Mouse (Mus musculus): ENCODE measurements around the gene Bphl. TPM values are rescaled to one million over a fixed set of nuclear protein-coding genes. Genes with fewer than 3 reads are reported as not detected.
"Not testable (repeated sequence)": the region's sequence is repeated elsewhere in the genome, so short reads cannot be mapped to it uniquely, and the experiment has no call there.

Gene Bphl
- polyA plus RNA-seq, 1 experiment from 2014 or later = 72.1 TPM

DNA sequence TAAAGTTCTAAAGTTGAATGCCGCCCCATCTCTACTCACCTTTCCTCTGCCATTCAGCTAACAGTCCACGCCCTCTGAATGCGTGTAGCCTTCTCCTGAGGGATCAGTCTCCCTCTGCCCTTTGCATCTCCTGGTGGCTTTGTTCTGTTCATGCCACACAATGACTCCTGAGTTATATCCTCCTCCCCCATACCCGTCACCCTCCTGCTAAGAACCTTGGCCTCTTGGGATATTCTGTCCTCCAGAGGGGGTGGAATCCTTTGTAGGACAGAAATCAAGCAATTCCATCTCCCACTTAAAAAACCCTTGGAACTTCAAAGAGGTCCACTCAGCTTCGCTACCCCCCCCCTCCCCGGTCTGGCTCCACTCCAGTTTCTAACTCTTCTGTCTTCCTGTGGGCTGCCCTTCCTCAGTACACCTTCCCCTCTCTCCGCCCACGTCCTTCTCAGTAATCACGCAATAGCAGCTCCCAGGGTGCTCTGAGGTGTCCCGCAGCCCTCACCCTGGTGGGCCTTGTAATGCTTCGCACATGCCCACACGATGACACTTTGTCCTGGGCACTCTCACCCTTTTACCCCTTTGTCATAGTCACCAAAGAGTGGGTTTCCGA lies 16.4 kb downstream of the Bphl start:
- 77% methylated on average over 13 of the region's 13 CpGs for WGBS
- no peak for ATAC-seq (ENCODE audit: insufficient number of reproducible peaks, low FRiP score, low TSS enrichment, low read depth)
- H3K36me3 ChIP-seq = peaks cover 50% of the 10 kb centered on the region

DNA sequence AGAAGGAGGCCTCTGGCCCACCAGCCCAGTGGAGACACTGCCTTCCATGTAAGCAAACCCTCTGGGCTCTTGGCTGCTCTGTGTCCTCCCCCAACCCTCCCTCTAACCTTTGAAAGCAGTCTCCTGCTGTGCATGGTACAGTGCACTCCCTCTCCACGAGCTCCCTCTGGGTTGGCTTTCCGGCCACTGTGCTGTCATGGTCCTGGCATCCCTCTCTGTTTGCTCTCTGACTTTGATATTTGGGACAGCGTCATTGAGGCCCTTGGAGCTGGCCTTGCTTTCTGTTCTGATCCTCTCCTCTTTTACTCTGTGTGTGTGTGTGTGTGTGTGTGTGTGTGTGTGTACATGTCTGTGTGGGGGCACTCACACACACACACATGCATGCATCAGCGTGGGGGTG lies 17.0 kb downstream of the Bphl start:
- no peak overlapping the region for H3K27ac ChIP-seq (replicated peaks)
- H3K9me3 ChIP-seq (replicated peaks) = no peaks in the 10 kb centered on the region
- H3K27me3 ChIP-seq = no peaks in the 10 kb centered on the region
- peaks cover 44% of the 10 kb centered on the region for H3K36me3 ChIP-seq
- ATAC-seq (ENCODE audit: insufficient number of reproducible peaks, low FRiP score, low TSS enrichment, low read depth) = no peak
- H3K4me1 ChIP-seq = no peaks in the 10 kb centered on the region
- no peak overlapping the region for H3K4me2 ChIP-seq (replicated peaks)
- WGBS = 71% methylated on average over 4 of the region's 4 CpGs
- no peak overlapping the region for H3K9ac ChIP-seq
- no peak overlapping the region for H3K4me3 ChIP-seq (replicated peaks)

More for the DNA sequence above, 16.4 kb downstream of the Bphl start:
- Histone ChIP-seq H3K9ac (no peak overlapping the region), H3K27me3 (no peaks in the 10 kb centered on the region), H3K4me1 (no peaks in the 10 kb centered on the region), H3K27ac (replicated peaks) (no peak overlapping the region), H3K9me3 (replicated peaks) (no peaks in the 10 kb centered on the region), H3K4me2 (replicated peaks) (no peak overlapping the region), H3K4me3 (replicated peaks) (no peak overlapping the region)

DNA sequence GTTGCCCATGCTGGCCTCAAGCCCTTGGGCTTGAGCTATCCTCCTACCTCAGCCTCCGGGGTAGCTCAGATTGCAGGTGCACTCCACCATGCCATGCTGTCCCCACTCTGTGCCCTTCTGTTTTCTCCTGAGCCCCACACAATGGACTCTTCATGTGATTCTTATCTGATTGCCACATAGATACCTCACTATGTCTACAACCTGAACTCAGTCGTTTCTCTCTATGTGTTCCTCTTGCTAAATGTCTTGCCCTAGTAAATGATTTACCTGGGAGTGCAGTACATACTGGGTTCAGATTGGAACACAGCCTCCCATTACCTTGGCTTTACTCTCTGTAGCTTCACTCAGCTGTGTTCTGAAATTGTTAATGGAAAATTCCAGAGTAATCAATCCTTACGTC lies 17.6 kb downstream of the Bphl start:
- H3K4me3 ChIP-seq (replicated peaks) = no peak overlapping the region
- H3K27ac ChIP-seq (replicated peaks) = no peak overlapping the region
- H3K9ac ChIP-seq = no peak overlapping the region
- no peak for ATAC-seq (ENCODE audit: insufficient number of reproducible peaks, low FRiP score, low TSS enrichment, low read depth)
- no peaks in the 10 kb centered on the region for H3K27me3 ChIP-seq
- no peaks in the 10 kb centered on the region for H3K9me3 ChIP-seq (replicated peaks)
- WGBS = 88% methylated on average over 3 of the region's 3 CpGs
- H3K4me2 ChIP-seq (replicated peaks) = no peak overlapping the region
- no peaks in the 10 kb centered on the region for H3K4me1 ChIP-seq
- peaks cover 40% of the 10 kb centered on the region for H3K36me3 ChIP-seq

DNA sequence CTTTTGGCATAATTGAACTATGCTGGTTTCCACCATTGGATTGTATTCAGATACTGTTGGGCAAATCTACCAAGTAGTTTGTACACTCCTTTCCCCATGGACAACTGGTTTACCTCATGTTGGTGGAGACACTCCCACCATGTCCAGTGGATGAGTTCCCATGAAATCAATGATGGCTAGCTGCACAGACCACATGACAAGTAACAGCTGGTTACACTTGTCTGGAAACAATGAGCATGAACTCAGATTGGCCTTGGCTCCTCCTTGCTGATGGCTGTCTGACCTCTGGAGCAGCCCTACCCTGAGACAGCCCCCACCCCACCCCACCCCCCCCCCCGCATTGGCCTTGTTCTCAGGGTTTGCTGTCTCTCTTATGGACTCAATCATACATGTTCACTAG lies 19.9 kb downstream of the Bphl start:
- Histone ChIP-seq H3K4me2 (replicated peaks) (no peak overlapping the region), H3K9ac (no peak overlapping the region), H3K4me1 (no peaks in the 10 kb centered on the region), H3K36me3 (peaks cover 37% of the 10 kb centered on the region), H3K9me3 (replicated peaks) (no peaks in the 10 kb centered on the region), H3K27me3 (no peaks in the 10 kb centered on the region), H3K27ac (replicated peaks) (no peak overlapping the region), H3K4me3 (replicated peaks) (no peak overlapping the region)
- ATAC-seq (ENCODE audit: insufficient number of reproducible peaks, low FRiP score, low TSS enrichment, low read depth) = no peak
- WGBS = 83% methylated on average over 1 of the region's 1 CpGs

DNA sequence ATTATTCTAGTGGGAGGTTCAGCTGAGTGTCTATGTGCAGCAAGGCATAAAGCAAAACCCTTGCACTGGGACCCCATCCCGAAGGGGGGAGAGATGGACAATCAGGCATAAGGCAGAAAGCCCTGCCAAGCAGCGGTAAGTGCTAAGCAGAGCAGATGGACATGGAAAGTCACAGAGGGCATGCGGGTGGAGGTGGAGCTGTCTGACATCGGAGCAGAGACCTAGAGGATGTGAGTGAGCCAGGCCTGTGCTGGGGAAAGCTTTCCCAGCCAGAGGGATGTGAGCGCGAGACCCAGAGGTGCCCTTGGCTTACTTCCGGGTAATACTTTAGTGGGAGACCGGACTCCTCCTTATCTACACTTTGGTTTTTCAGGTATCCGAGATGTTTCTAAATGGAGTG lies 22.7 kb downstream of the Bphl start:
- Histone ChIP-seq H3K4me1 (no peaks in the 10 kb centered on the region), H3K9ac (no peak overlapping the region), H3K4me3 (replicated peaks) (no peak overlapping the region), H3K27me3 (no peaks in the 10 kb centered on the region), H3K27ac (replicated peaks) (no peak overlapping the region), H3K9me3 (replicated peaks) (no peaks in the 10 kb centered on the region), H3K36me3 (peaks cover 38% of the 10 kb centered on the region), H3K4me2 (replicated peaks) (no peak overlapping the region)
- 90% methylated on average over 9 of the region's 9 CpGs for WGBS
- no peak for ATAC-seq (ENCODE audit: insufficient number of reproducible peaks, low FRiP score, low TSS enrichment, low read depth)

DNA sequence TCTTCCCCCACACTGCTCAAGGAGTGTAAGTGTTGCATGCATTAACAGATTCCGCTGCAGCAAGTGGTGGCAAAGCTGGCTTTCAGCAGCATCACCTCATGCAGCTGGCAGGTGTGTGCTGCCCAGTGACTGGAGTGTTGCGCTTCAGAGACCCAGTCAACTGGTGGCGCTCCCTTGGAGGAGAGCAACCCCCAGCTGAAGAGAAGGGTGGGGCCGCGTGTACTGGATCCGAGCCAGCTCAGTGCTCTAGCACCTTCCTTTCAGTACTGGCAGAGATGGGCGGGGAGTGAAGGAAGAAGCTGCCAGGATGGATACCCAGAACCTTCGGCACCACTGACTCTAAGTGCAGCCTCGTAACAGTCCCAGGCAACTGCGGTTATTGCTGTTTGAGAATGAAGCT lies 25.1 kb downstream of the Bphl start:
- no peaks in the 10 kb centered on the region for H3K4me1 ChIP-seq
- H3K27ac ChIP-seq (replicated peaks) = no peak overlapping the region
- no peak overlapping the region for H3K4me2 ChIP-seq (replicated peaks)
- H3K4me3 ChIP-seq (replicated peaks) = no peak overlapping the region
- H3K9me3 ChIP-seq (replicated peaks) = no peaks in the 10 kb centered on the region
- ATAC-seq (ENCODE audit: insufficient number of reproducible peaks, low FRiP score, low TSS enrichment, low read depth) = no peak
- no peak overlapping the region for H3K9ac ChIP-seq
- peaks cover 27% of the 10 kb centered on the region; the same call in 1 of the 2 replicates for H3K36me3 ChIP-seq
- no peaks in the 10 kb centered on the region for H3K27me3 ChIP-seq
- WGBS = 80% methylated on average over 10 of the region's 10 CpGs

DNA sequence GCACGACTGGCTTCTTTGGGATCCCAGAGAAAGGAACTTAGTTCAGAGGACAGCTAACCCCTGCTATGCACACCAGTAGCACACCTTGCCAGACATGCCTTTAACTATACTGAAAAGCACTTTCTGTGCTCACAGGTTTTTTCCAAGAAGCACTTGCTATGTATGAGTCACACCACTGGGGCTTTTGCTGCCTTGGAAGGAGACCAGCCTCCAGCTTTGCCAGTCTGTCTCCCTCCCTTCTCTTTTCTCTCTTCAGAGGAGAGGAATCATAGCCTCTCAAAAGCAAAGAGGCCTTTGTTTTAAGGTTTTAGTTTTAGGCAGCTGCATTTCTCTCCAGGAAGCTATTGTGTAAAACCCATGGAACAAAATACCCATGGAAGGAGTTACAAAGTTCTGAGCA lies 29.0 kb downstream of the Bphl start:
- Histone ChIP-seq H3K36me3 (peaks cover 11% of the 10 kb centered on the region), H3K4me1 (no peaks in the 10 kb centered on the region), H3K27me3 (no peaks in the 10 kb centered on the region), H3K9me3 (replicated peaks) (no peaks in the 10 kb centered on the region), H3K9ac (no peak overlapping the region), H3K4me2 (replicated peaks) (no peak overlapping the region), H3K27ac (replicated peaks) (no peak overlapping the region), H3K4me3 (replicated peaks) (no peak overlapping the region)
- 51% methylated on average over 1 of the region's 1 CpGs for WGBS
- ATAC-seq (ENCODE audit: insufficient number of reproducible peaks, low FRiP score, low TSS enrichment, low read depth) = no peak

DNA sequence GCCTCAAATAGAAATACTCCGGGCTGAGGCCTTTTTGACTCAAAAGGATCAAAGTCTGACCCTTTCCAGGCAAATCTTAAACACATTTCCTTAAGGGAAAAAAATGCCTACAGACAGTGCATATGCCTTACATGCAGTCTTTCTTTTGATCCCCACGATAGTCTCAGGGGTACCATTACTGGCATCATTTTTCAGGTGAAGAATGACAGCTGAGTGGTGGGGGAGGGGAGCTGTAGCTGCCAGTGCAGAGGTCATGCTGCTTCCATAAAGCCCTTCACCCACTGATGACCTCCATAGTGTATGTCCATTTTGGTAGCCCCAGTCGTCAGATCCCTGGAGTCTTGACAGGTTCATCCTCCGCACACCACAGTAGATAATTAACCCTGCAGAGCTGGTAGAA lies 32.9 kb downstream of the Bphl start:
- no peak overlapping the region for H3K4me3 ChIP-seq (replicated peaks)
- H3K9me3 ChIP-seq (replicated peaks) = no peaks in the 10 kb centered on the region
- no peaks in the 10 kb centered on the region for H3K27me3 ChIP-seq
- ATAC-seq (ENCODE audit: insufficient number of reproducible peaks, low FRiP score, low TSS enrichment, low read depth) = no peak
- H3K4me1 ChIP-seq = no peaks in the 10 kb centered on the region
- peaks cover 5% of the 10 kb centered on the region; the same call in 1 of the 2 replicates for H3K36me3 ChIP-seq
- no peak overlapping the region for H3K9ac ChIP-seq
- no peak overlapping the region for H3K27ac ChIP-seq (replicated peaks)
- H3K4me2 ChIP-seq (replicated peaks) = no peak overlapping the region
- WGBS = 47% methylated on average over 4 of the region's 4 CpGs

DNA sequence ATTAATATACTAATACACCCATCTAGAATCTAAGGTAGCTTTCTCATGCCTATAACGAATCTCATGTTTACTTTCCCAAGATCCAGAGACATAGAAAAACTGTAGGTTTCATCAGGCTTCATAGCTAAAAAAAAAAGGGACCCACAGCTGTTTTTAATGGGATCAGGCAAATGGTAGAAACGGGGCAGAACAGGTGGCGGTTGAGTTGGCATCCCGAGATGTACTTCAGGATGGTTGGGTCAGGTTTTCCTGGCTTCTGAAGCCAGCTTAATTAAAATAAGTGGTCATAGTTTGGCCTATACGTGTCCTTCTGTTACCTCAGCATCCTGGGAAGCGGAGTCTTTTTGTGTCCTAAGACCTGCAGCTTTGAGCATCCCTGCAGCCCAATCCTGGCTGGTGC lies 34.4 kb downstream of the Bphl start:
- Histone ChIP-seq H3K4me1 (peaks cover 10% of the 10 kb centered on the region), H3K27ac (replicated peaks) (no peak overlapping the region), H3K9ac (no peak overlapping the region), H3K4me2 (replicated peaks) (no peak overlapping the region), H3K36me3 (peaks cover 9% of the 10 kb centered on the region; the same call in 1 of the 2 replicates), H3K9me3 (replicated peaks) (no peaks in the 10 kb centered on the region), H3K27me3 (no peaks in the 10 kb centered on the region), H3K4me3 (replicated peaks) (no peak overlapping the region)
- no peak for ATAC-seq (ENCODE audit: insufficient number of reproducible peaks, low FRiP score, low TSS enrichment, low read depth)
- 73% methylated on average over 6 of the region's 6 CpGs for WGBS

DNA sequence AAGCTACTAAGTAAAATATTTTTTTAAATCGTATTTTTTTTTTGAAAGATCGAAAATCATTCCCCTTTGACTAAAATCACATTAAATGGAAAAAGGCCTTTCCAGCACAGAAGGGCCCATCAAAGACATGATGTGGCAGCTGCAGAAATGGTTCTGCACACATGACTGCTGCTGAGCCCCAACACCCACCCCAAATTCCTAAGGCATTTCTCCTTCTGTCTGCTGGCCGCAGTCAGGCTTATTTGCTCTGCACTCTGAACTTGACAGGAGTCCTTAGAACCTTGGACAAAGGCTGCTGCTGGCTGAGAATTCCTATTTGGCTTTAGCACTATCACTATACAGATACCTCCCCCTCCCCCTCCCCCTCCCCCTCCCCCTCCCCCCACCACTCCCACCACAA lies 35.5 kb downstream of the Bphl start:
- WGBS = 60% methylated on average over 3 of the region's 3 CpGs
- Histone ChIP-seq H3K9me3 (replicated peaks) (no peaks in the 10 kb centered on the region), H3K4me3 (replicated peaks) (no peak overlapping the region), H3K27ac (replicated peaks) (no peak overlapping the region), H3K27me3 (no peaks in the 10 kb centered on the region), H3K9ac (no peak overlapping the region), H3K4me1 (peaks cover 17% of the 10 kb centered on the region), H3K4me2 (replicated peaks) (no peak overlapping the region), H3K36me3 (peaks cover 9% of the 10 kb centered on the region; the same call in 1 of the 2 replicates)
- ATAC-seq (ENCODE audit: insufficient number of reproducible peaks, low FRiP score, low TSS enrichment, low read depth) = no peak

DNA sequence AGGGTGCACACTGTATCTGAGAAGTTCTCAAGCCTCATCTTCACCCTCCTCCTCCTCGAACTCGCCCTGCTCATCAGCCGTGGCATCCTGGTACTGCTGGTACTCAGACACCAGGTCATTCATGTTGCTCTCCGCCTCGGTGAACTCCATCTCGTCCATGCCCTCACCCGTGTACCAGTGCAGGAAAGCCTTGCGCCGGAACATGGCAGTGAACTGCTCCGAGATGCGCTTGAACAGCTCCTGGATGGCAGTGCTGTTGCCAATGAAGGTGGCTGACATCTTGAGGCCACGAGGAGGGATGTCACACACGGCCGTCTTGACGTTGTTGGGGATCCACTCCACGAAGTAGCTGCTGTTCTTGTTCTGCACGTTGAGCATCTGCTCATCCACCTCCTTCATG lies 37.0 kb downstream of the Bphl start:
- not testable (repeated sequence) for H3K4me2 ChIP-seq (replicated peaks); H3K4me3 ChIP-seq (replicated peaks); H3K9me3 ChIP-seq (replicated peaks); ATAC-seq (ENCODE audit: insufficient number of reproducible peaks, low FRiP score, low TSS enrichment, low read depth); H3K27ac ChIP-seq (replicated peaks); H3K36me3 ChIP-seq; H3K27me3 ChIP-seq; H3K9ac ChIP-seq
- peaks cover 22% of the 10 kb centered on the region for H3K4me1 ChIP-seq
- WGBS = 95% methylated on average over 11 of the region's 17 CpGs

DNA sequence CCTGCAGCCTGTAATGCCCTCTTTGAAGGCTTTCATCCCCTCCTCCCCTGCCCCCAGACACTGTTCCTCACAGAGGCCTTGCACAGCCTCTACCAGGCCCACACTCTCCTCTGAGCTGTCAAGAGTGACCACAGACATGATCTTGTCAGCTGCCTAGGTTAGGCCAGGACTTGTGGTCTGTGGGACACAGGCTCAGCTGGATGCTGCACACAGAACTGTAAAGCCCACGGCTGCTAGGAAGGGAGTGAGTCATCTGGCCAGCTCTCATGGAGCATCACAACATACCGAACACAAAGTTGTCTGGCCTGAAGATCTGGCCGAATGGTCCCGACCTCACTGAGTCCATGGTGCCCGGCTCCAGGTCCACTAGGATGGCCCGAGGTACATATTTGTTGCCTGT lies 38.5 kb downstream of the Bphl start:
- H3K27me3 ChIP-seq; H3K9ac ChIP-seq; ATAC-seq (ENCODE audit: insufficient number of reproducible peaks, low FRiP score, low TSS enrichment, low read depth); H3K4me3 ChIP-seq (replicated peaks); H3K4me2 ChIP-seq (replicated peaks); H3K36me3 ChIP-seq; H3K9me3 ChIP-seq (replicated peaks); H3K27ac ChIP-seq (replicated peaks): not testable (repeated sequence)
- H3K4me1 ChIP-seq = peaks cover 22% of the 10 kb centered on the region
- WGBS = 83% methylated on average over 6 of the region's 6 CpGs

Measured in embryonic facial prominence, embryonic 15.5 days (tissue).